Mouse (Mus musculus): ENCODE data around the gene Slc35a3.
"Not testable (repeated sequence)": the region's sequence is repeated elsewhere in the genome, so short reads cannot be mapped to it uniquely, and the experiment has no call there.

Slc35a3 gene

DNA sequence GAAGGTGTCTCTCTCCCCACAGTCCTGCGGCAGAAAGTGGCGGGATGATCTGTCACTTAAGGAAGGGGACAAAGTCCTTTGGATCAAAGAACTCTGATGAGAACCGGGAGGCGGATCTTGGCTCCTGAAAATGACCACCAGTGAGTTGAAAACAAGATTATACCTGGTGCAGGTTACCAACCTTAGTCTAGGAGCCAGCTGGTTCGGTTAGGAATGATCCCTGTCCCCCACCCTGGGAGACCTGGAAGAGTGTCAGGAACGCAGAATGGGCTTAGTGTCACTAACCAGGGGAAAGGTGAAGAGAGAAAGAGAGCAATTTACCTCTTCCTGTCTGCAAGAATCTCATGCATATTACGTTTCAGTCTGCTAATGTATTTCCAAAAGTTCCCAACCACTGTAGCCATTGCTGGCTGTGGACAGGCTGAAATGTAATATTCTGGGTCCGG, at the start of gene Slc35a3:
Gene Slc35a3 (minus strand): TSS at position 396 of the 446 bp plus-strand sequence.
- DNase-seq (ENCODE audit: low spot score in 2 of 2) = no peak

DNA sequence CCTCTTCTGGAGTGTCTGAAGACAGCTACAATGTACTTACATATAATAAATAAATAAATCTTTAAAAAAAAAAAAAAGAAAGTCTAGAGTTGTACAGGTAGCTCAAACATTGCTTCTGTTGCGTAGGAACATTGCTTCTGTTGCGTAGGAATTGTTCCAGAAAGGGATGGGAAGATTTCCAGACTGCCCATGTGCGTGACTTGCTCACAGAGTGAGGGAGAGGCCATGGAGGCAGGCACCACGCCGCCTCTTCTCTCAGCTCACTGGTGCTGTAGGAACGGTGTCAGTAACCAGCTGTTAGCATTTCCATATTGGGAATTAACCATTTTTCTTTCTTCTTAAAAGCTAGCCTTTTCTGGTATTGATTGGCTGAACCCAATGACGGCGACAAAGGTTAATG, 40.2 kb upstream of the Slc35a3 start:
- DNase-seq (ENCODE audit: low spot score in 2 of 2) = no peak

DNA sequence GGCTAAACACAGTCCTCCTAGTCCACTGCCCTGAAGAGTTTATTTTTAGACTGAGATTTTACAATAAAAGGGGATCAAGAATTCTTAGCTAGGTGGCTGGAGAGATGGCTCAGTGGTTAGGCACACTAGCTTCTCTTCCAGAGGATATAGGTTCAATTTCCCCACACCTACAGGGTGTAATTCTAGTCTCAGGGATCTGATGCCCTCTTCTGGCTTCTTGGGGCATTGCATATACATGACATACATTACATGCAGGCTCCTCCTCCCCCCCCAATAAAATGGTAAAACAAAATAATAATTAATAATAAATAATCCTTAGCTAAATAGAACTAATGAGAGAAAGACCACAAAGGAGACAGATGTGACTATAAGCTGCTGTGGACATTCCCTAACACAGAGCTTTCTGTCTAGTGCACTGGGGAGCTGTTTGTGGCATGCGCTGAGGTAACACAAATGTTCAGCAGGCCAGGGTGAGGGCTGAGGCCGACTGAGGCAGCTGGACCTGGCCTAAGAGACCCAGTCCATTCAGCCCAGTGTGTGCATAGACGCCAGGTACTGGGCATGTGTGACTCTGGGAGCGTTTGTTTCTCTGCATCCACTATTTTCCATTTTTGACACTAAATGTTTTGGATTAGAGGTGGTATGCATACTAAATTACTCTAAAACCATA, 38.7 kb upstream of the Slc35a3 start:
- peak; percentile 23 to 56 for DNase-seq (ENCODE audit: low spot score in 2 of 2)

DNA sequence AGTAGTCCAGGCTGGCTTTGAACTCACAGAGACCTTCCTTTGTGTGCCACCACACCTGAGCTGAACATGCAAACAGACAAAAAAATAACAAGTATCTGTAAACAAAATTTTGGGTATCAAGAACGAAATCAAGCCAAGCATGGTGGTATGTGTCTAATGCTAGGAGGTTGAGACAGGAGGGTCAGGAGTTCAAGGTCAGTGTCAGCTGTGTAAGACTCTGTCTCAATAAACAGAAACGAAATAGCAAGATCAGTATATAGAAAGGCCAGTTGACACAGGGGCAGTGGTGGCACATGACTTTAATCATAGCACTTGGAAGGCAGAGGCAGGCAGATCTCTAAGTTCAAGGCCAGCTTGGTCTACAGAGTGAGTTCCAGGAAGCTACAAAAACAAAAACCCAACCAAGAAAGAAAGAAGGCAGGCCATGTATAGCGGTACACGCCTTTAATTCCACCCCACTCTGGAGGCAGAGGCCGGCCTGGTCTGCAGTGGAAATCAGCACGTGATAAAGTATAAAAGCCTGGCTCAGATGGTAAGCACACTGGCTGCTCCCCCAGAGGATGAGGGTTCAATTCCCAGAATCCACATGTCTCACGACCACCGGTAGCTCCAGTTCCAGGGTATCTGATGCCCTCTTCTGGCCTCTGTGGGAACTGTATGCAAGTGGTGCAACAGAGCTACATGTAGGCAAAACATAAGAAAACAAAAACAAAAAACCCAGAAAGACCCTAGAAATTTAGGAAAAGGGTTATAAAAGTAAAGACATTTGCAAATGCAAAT, 36.0 kb upstream of the Slc35a3 start:
- DNase-seq (ENCODE audit: low spot score in 2 of 2) = peak in 1 of 2 experiments; percentile 49

DNA sequence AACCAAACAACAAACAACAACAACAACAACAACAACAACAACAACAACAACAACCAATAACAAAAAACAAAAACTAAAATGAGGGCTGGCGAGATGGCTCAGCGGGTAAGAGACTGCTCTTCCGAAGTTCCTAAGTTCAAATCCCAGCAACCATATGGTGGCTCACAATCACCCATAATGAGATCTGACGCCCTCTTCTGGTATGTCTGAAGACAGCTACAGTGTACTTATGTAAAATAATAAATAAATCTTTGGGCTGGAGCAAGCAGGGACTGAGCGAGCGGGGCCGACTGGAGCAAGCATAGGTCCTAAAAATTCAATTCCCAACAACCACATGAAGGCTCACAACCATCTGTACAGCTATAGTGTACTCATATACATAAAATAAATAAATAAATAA, 35.0 kb upstream of the Slc35a3 start:
- not testable (repeated sequence) for DNase-seq (ENCODE audit: low spot score in 2 of 2)

DNA sequence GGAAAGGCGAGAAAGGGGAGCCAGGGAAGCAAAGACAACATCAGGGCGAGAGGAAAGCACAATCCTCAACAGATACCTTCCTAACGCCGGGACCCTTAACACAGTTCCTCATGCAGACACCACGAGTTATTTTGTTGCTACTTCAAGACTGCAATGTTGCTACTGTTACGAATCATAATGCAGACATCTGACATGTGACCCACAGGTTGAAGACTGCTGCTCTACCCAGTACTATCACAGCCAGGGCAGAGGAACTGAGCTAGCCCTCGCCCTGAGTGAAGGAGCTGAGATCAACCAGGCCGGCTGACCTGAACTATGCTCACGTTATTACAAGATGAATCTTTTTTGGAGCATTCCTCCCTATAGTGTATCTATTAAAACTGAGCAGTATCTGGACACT, 28.3 kb upstream of the Slc35a3 start:
- no peak for DNase-seq (ENCODE audit: low spot score in 2 of 2)

DNA sequence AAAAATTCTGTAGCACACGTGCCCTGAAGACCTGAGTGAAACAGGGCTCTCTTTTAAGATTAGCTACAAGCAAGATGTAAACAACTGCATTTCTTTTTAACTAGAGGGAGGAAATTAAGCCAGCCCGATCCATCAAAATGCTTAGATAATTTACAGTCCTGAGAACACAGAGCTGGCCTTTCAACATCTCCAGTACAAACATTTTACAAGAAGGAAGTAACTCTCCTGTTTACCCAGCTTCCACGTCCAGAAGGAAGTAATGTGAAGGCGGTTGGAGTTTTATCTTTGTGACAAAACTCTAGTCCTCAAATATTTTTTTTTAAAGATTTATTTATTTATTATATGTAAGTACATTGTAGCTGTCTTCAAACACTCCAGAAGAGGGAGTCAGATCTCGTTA, 27.5 kb upstream of the Slc35a3 start:
- DNase-seq (ENCODE audit: low spot score in 2 of 2) = no peak

DNA sequence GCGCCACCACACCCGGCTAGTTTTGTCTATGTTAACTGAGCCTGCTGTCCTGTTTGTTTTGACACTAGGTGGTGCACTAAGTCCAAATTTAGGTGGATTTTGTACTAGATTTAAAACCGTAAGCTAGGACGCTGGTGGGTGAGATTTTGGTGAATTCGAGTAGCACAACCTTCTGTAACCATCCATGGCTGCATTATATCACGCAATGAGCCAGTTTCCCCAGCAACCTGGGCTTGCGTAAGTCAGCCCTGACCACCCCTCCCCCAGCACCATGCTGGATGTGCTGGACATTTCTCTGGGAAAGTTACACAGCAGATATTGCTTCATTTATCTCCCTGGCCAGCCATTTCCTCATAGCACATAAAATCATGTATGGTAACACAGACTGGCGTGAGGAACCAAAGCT, 24.7 kb upstream of the Slc35a3 start:
- no peak for DNase-seq (ENCODE audit: low spot score in 2 of 2)

DNA sequence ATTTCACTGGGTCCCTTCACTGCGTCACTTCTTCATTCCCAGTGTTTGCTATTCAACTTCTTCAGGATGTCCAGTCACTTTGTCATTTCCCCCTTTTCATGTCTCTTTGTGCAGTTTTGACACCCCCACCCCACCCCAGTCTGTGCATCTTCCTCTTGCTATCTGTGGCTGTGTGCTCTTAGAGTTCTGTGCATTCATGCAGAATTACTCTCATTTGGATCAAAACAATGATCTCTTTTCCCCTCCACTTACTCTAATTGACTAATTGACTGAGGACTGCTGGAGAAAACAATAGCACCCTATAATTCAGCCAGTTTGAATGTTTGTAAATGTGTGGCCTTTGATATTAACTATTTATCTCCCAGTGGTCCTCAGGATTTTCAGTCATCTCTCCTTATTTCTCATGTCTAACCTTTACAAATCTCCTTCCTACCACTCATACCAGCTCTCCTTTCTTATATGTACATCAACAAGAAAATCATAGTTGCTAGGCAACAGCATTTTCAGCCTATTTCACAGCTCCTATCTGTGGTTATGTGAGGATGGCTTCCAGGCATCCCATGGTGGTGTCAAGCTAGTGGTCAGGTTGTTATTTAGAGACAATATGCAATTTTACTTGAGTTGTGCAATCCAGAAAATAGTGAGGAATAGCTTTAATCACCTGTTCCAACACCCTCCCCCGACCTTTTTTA, 17.0 kb upstream of the Slc35a3 start:
- no peak for DNase-seq (ENCODE audit: low spot score in 2 of 2)

DNA sequence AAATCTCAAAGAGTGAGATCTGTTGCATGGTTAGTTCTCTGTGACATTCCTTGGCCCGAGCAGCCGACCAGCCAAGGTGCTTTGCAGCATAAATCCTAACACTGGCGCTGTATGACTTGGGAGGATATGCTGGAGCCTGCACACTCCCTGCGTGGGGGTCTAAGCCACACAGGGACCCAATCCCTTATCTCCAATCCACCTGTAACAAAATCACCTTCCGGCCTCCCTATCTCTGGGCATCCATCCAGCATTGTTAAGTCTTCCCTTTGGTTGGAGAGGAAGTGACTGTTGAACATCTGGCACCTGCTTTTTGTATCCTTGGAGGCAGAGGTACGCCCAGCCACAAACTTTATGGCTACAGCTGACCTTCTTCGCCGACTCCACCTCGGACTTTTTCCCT, 14.2 kb upstream of the Slc35a3 start:
- DNase-seq (ENCODE audit: low spot score in 2 of 2) = no peak

DNA sequence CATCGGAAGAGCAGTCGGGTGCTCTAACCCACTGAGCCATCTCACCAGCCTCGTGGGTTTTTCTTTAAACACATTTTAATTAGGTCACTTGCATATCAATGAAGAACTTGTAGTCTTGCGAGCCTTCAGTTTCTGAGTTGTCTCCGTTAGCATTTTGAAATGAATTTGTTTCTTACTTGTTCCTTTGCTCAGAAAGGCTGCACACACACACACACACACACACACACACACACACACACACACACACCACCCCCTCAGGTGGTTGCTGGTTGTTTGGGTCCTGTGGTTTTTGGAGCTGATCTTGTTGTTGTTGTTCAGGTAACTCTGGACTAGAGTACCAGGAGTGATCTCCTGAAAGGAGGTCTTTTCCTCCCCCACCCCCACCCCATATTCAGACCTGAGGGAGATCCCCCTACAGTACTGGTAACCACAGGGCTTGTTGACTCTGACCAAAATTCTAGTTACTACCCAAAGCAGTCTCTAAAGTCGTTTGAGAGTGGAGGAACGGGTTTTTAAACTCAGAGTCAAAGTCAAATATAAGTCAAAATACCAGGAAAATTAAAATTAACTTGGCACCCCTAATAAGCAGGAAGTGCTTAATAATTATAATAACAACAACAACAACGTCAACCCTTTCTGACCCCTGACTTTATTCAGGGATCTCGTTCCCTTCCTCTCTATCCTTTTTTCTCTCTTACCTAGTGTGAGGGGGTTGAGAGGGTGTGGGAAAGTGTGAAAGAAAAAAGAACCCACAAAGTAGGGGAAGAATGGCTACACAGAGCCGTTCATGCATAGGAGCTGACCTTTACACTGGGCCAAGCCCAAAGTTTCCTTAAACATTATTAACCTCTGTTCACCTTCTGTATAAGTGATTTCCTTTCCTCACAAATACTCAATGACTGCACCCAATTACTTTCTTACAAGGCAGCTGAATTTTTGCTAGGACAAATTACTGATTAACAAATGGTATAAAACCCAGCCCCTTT, 11.2 kb upstream of the Slc35a3 start:
- DNase-seq (ENCODE audit: low spot score in 2 of 2) = no peak

DNA sequence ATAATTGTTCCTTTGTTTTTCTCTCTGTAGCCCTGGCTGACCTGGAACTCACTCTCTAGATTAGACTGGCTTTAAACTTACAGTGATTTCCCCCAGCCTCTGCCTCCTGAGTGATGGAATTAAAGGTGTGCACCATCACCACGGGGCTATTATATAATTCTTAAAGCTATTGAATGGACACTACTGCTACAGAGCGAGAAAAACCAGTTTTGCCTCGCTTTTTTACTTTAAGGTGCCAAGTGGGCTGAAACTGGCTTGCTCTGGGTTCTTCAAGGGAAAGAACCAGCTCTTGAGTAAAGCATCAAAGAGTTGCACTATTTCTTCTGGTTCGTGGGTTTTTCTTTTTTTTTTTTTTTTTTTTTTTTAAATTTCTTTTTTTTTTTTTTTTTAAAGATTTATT, 10.3 kb upstream of the Slc35a3 start:
- DNase-seq (ENCODE audit: low spot score in 2 of 2) = no peak

DNA sequence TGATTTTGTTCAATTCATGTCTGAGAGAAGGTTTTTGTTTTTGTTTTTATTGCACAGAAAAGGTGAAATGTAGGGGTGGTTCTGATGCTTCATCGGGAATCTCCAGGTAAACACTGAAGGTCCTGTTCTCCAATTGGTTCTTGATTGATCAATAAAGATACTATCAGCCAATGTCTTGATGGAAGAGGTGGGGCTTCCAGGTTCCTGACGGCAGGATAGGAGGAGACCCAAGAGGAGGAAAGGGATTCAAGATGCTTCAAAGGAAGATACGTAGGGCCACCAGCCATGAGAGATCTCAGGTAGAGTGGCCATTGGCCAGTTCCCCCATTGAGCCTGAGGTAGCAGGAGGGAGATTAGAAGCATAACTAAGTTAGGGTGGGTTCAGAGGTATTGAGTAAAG, 6.3 kb upstream of the Slc35a3 start:
- DNase-seq (ENCODE audit: low spot score in 2 of 2) = no peak

DNA sequence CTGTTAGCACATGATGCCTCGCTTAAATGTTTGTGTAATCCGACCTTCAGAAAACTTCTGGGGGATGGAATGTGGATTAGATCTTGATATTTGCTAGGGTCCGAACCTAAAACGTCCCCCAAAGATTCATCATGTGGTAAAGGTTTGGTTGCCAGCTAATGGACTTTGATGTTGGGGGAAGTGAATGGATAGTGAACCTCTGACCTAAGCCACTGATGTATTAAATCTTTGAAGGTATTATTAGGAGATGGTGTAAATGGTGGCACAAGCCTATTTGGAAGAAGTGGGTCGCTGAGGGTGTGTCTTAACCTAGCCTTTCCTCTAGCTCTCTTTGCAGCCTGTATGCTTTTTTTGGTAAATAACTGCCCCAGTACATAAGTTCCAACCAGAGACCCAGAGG, 400 bp upstream of the Slc35a3 start:
- no peak for DNase-seq (ENCODE audit: low spot score in 2 of 2)

DNA sequence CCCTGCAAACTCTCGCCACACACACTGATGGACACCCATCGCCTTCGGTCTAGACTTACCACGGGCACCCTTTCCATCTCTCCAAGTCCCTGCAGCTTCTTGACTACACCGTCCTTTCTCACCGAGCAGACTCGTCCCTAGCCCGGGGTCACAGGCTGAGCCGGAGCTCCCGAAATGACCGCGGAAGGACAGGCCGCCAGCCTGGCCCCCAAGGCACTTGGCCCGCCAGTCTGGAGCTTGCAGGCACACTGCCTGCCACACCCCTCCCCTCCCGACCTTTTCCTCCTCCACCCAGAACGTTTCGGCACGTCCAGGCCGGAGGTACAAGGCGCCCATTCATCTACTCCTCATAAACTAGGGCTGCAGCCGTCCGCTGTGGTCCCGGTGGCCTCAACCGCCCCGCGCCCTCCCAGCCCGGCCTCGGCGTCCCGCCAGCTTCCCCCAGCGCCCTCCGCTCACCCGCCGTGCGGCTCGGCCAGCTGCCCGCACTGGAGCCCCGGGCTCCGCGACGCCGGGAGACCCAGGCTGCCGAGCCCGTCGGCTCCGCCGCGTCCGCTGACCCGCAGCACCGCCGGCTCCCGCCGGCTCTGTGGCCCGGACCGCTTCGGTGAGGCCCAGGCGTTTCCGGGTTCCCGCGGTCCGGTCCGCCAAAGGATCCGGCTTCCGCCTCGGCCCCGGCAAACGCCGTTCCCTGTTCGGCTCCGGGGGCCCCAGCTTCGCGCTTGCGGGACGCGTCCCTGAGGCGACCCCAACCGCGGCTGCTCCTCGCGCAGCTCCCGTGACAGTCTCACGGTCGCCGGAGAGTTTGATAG, 801 bp downstream of the Slc35a3 start:
- DNase-seq (ENCODE audit: low spot score in 2 of 2) = peak; percentile 42 to 68

DNA sequence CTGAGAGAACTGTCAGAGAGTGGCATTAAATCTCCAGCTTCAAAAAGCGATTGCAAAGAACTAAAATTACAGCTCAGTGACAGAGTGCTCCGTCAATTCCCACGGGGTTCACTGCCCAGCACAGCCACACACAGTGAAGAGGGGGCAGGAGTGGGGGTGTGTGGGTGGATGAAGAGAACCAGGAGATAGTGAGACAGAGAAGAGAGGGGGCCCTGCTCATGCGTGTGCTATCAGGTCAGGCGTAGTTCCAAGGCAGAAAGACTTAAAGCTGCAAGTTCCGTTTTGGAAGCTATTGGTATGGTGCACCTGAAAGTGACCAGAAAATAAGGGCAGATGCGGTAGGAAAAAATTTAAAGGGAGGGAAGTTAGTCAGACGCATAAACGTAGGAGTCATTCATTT, 1.7 kb downstream of the Slc35a3 start:
- no peak for DNase-seq (ENCODE audit: low spot score in 2 of 2)

DNA sequence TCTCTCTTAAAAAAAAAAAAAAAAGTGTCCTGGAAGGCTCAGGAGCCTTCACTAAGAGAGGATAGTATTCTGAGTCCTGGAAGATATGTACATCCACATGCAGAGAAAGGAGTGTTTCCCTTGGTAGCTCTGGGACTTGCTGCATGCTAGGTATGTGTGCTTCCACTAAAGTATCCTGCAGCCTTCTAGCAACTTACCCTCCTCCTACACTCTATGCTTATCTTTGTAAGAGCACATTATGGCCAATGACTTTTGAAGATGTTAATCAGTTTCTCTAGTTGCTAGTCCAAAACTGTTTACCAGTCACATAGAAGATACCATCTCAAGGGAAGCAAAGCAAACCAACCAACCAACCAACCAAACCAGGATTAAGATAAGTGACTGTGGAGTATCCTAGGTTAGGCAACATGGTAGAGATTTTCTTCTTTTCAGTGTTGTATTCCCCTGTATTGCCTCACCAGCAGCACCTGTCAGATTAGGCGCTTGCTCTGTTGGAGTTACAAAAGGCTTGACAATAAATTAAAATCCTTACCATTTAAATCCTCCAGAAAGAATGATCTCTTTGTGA, 6.9 kb downstream of the Slc35a3 start:
- no peak for DNase-seq (ENCODE audit: low spot score in 2 of 2)

DNA sequence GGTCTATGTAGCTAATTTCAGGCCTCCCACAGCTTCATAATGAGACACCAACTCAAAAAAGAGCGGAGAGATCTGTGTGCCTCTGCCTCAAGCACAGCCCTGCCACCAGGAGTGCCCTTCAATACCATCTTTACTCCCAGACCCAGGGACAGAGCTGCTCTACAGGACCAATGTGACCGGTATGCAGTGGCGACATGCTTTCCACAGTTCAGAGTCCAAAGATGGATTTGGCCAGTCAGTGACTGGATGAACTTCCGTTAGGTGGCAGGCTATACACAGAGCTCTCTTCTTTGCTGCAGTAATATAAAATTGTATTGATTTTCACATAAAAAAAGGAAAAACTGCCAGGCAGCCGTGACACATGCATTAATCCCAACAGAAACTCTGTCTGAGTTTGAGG, 8.8 kb downstream of the Slc35a3 start:
- no peak for DNase-seq (ENCODE audit: low spot score in 2 of 2)

DNA sequence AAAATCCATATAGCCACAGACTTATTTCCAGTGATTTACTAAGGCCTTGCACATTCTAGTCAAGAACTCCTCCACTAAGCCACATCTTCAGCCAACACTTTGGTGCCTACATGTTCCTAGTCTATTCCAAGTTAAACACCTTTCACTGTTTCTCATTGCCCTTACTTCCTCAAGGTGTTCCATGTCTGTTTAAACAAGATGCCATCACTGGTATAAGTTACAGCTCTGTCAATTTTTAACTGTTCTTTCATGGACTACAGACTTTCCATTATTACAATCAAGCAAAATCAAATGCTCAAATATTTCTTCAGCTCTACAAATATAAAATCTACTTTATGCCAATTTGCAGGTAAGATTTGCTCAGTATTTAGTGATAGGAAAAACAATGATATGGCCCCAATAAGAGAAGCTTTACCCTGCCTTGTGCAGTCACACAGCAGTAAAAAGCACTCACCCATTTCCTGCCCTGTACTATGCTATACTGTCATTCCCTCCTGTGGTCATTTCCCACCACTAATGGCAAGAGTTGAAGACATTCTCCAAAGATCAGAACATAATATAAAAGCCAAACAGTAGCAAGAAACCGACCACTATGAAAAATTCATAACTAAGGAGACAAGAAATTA, 9.9 kb downstream of the Slc35a3 start:
- DNase-seq (ENCODE audit: low spot score in 2 of 2) = no peak

DNA sequence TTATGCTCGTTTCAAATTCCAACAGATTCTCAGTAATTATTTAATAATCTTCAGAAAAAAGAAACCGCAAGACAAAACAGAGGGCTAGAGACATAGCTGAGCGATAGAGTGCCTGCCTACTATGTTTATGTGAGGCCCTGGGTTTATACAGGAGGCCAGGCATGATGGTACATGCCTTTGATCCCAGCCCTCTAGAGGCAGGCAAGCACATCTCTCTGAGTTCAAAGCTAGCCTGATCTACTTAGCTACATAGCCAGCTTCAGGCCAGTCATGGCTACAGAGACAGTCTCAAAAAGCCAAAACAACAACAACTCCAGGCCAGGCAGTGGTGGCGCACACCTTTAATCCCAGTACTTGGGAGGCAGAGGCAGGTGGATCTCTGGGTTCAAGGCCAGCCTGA, 11.0 kb downstream of the Slc35a3 start:
- DNase-seq (ENCODE audit: low spot score in 2 of 2) = no peak
